Mouse (Mus musculus): Measurements from ENCODE around the gene Cntrl.

The Cntrl gene

DNA sequence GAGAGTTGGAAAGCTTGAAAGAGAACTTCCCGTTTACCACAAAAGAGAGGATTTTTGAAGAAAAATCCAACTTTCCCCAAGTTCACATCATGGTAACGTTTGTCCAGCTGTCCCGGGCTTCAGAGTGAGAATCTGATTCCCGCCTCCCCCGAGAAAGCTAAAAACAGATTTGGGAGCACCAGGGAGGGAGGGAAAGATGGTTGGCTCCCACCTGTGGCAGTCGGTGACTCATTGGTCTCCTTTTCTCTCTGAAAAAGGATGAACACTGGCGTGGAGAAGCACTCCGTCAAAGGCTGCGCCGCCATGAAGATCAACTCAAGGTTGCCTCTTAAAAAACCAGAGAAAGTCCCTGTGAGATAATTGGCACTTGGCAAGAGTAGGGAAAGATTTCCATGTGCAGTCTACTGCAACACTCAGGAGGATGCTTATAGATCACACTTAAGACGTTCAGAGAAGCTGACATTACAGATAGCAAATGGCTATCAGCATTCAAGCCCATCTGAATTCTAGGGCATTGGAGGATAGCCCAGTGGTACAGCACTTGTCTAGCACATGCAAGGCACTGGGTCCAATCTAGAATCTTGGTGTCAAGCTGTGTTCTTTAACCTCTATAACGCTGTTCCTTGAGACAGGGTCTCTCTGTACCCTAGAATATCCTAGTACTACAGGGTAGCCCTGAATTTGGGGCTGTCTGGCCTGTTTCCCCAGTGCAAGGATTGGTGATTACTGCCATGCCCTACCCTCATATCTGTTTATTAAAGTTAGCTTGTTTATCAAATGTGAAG, 66.2 kb downstream of the Cntrl start:
- no peak for DNase-seq (ENCODE audit: low spot score)

GRCm38 (mm10) chr2:35178153-35178552, 68.9 kb downstream of the Cntrl start:
- DNase-seq (ENCODE audit: low spot score), result no peak

GRCm38 (mm10) chr2:35183115-35183673, 73.9 kb downstream of the Cntrl start:
- no peak for DNase-seq (ENCODE audit: low spot score)

GRCm38 (mm10) chr2:35188929-35189328, 79.6 kb downstream of the Cntrl start:
- DNase-seq (ENCODE audit: low spot score), result no peak

- DNase-seq (ENCODE audit: low spot score), result no peak
These were observed 84.7 kb downstream of the Cntrl start for GRCm38 (mm10) chr2:35193976-35194375.

GRCm38 (mm10) chr2:35195626-35196544, 86.6 kb downstream of the Cntrl start:
- no peak for DNase-seq (ENCODE audit: low spot score)

- DNase-seq (ENCODE audit: low spot score), result no peak
These were observed 90.2 kb downstream of the Cntrl start for GRCm38 (mm10) chr2:35199541-35199940.

GRCm38 (mm10) chr2:35199971-35200897, 90.9 kb downstream of the Cntrl start:
- peak; percentile 39 for DNase-seq (ENCODE audit: low spot score)

DNA sequence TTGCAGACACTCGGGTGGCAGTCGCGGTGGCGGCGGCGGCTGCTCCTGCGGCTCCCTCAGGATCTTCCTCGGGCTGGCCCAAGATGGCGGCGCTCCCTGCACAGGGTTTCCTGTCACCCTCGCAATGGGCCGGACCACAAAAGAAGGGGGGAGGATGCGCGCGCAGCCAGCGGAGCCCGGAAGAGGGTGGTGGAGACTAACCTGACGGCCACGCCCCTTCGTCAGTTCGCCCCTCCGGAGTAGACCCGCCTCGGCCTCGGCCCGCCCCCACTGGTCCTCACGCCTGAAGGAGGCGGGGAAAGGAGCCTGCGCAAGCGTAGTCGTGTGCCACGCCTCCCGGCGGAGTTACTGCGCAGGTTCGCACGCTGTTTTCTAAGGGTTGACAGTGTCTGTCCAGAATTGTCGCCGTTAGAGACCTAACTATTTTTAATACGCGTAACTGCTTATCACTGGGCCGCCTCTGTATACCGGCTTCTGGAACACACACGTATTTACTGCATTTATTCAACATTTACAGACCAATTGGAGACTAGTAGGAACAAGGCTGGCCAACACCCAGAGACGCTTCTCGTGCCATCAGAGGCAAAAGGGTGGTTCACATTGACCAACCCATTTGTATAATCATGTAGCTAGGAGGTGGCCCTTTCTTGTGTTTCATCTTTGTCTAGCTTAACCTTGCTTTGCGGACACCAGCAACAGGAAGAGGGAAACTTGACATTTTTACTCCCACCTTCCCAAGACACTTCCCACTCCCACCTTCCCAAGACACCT, 91.8 kb downstream of the Cntrl start, which contains the start of gene Rab14:
Gene Rab14, minus strand, starts transcription at position 223 of the 771 bp plus-strand sequence.
- DNase-seq (ENCODE audit: low spot score), result peak; percentile 99

GRCm38 (mm10) chr2:35203729-35204128, 94.4 kb downstream of the Cntrl start:
- DNase-seq (ENCODE audit: low spot score), result no peak

DNA sequence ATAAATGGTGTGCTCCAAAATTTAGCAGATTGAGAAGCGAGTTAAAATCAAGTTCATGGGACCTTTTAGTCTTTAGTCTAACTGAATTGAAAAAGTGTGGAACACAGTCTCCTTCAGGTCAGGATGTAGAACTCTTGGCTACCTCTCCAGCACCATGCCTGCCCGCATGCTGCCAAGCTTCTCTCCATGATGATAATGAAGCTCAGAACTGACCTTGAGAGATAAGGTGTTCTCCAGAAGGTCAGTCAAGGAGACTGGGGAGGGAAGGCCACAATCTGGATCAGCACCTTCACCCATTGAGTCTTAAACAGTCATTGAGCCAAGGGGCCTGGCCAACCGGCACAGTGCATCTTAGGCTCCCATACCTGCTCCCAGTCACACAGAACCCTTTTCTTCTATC, 97.5 kb downstream of the Cntrl start:
- DNase-seq (ENCODE audit: low spot score), result no peak

- DNase-seq (ENCODE audit: low spot score), result no peak
These were observed 98.8 kb downstream of the Cntrl start for GRCm38 (mm10) chr2:35208054-35208453.

- no peak for DNase-seq (ENCODE audit: low spot score)
These were observed 99.8 kb downstream of the Cntrl start for GRCm38 (mm10) chr2:35208931-35209665.

DNA sequence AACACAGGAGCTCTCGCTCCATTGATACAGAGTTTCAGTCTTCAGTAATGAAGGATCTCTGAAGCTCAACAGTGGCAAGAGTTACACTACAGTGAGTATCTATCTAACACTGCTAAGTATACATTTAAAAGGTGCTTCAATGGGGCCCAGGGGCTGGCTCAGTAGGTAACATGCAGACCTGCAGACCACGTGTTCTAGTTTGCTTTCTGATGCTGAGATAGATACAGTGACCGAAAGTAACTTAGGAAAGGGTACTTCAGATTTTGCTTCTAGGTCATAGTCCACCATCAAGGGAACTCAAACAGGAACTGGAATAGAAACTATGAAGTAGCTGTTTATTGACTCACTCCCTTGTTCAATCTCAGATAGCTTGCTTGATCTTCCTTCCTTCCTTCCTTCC, 102.4 kb downstream of the Cntrl start:
- no peak for DNase-seq (ENCODE audit: low spot score)

GRCm38 (mm10) chr2:35213345-35213910, 104.1 kb downstream of the Cntrl start:
- DNase-seq (ENCODE audit: low spot score), result no peak

DNA sequence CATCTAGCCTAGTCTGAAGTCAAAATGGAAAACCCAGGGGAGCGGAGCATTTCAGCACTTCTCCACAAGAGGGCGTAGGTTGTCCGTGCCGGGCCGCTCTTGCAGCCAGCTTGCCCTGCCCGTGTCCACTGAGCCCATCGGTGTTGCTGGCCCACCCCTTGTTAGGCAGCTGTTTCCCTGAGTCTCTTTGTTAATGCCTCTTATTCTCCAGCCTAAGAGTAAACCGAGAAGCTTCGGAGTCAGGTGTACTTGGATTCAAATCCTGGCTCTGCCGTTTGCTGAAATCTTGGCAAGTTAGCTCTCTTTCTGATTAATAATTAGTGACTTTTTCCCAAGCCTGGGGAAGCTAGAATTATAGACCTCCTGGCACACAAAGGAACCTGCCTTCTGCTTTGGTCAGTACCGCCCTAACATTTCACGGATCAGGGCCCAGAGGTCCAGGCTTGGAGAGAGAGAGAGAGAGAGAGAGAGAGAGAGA, 105.6 kb downstream of the Cntrl start:
- peak; percentile 47 for DNase-seq (ENCODE audit: low spot score)

DNA sequence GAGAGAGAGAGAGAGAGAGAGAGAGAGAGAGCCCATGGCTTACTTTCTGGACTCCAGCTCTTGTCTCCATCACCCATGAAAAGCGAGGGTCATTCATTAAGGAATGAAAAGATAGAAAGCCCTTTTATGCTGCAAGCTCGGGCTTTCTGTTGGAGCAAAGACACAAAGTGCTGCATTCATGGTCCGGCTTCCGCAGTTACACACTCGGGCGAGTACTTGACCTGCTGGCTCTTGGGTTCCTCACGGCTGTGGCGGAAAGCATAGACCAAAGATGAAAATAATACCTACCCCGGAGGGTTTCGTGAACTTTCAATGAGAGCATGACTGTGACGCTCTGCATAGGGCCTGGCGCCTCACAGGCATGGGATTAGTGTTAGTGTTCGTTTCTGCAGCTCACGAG, 106.1 kb downstream of the Cntrl start:
- no peak for DNase-seq (ENCODE audit: low spot score)

GRCm38 (mm10) chr2:35216701-35217100, 107.4 kb downstream of the Cntrl start:
- no peak for DNase-seq (ENCODE audit: low spot score)

DNA sequence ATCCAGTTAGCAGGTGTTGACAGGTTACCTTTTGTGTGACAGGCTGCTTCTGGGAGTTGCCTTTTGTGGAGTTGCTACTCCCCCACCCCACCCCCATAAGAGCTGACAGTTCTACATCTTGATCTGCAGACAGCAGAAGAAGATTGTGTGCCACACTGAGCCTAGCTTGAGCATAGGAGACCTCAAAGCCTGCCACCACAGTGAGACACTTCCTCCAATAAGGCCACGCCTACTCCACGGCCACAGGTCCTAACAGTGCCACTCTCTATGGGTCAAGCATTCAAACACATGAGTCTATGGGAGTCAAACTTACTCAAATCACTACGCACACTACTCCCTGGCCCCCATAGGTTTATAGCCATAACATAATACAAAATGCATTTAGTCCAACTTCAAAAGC, 109.4 kb downstream of the Cntrl start:
- DNase-seq (ENCODE audit: low spot score), result no peak

Data from spleen, adult 12 weeks (tissue).